Mouse (Mus musculus) C2C12 (cell line): ENCODE data around the gene Ccdc15.

ENCODE experiments used
- CEBPB ChIP-seq: IDR thresholded peaks from one replicate; pipeline ENCODE4 v1.6.1; 2011; ENCODE audit warnings: low read depth, mild to moderate bottlenecking, control low read depth, moderate library complexity
- CTCF ChIP-seq: IDR thresholded peaks from one replicate; pipeline ENCODE4 v1.5.1; 2011; ENCODE audit not compliant: control insufficient read depth, insufficient read depth, insufficient read length
- FOSL1 ChIP-seq: IDR thresholded peaks from one replicate; pipeline ENCODE4 v1.8.0; 2011; ENCODE audit warnings: mild to moderate bottlenecking, low read length; ENCODE audit not compliant: poor library complexity, insufficient read depth, severe bottlenecking
- MAX ChIP-seq: IDR thresholded peaks from one replicate; pipeline ENCODE4 v1.6.1; 2011; ENCODE audit warnings: mild to moderate bottlenecking, control low read depth
- MYOD1 ChIP-seq: IDR thresholded peaks from one replicate; pipeline ENCODE4 v1.6.1; 2011; ENCODE audit warnings: low read depth; ENCODE audit not compliant: control insufficient read depth, insufficient read length
- MYOG ChIP-seq: IDR thresholded peaks from one replicate; pipeline ENCODE4 v1.6.1; 2011; ENCODE audit not compliant: control insufficient read depth, insufficient read length; ENCODE audit errors: extremely low read depth
- USF1 ChIP-seq: IDR thresholded peaks from one replicate; pipeline ENCODE4 v1.6.1; 2011; ENCODE audit warnings: low read depth, mild to moderate bottlenecking, control low read depth, moderate library complexity

- TF ChIP-seq CTCF (no peak), USF1 (no peak), MAX (no peak), CEBPB (no peak), MYOD1 (no peak), FOSL1 (no peak), MYOG (no peak)
These were observed 105.5 kb downstream of the Ccdc15 start for GRCm38 (mm10) chr9:37242764-37243163.
